24 mouse cellular contexts compared by ENCODE assay signal in the genomic region with DNA sequence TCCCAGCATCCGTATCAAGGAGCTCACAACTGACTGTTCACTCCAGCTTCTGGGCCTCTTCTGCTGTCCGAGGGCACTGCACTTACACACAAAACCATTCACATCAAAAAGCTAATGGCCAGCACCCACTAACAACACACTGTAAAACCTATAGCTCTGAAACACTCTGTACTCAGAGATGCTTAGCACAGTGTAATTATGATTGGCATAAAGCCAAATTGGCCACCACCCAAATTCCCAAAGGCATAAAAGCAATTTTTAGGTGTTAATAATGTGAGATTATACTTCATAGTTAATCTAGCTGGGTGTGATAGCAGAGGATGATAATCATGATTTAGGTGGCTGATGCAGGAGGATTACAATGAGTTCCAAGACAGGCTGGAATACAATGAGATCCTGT. TPM values are rescaled to one million over a fixed set of nuclear protein-coding genes. Genes with fewer than 3 reads are reported as not detected.
DNase-seq lines count a peak whose midpoint lies in the region; ATAC-seq lines count a peak whose summit lies in the region.
"Had no signal": no experiment of that assay in that cellular context is flagged by ENCODE, and none has a peak within 500 bp of the region (broad histone marks: within the 10 kb centered on the region; RNA-seq: fewer than 3 reads in every experiment).

No protein-coding gene starts in this region.

- peaks cover 8% of the 10 kb centered on the region; the same call in 1 of the 2 replicates for H3K36me3 ChIP-seq in embryonic facial prominence, embryonic 14.5 days (ENCODE audit: control insufficient read depth, insufficient read depth, low read length)
- H3K36me3 ChIP-seq in embryonic facial prominence, embryonic 10.5 days (replicated peaks), result peaks cover 20% of the 10 kb centered on the region
- no peaks in the 10 kb centered on the region; the same call in 1 of the 2 replicates for H3K36me3 ChIP-seq in hindbrain, embryonic 14.5 days (replicated peaks; ENCODE audit: control insufficient read depth, insufficient read depth)
- no peaks in the 10 kb centered on the region for H3K36me3 ChIP-seq in hindbrain, embryonic 16.5 days (ENCODE audit: control insufficient read depth, insufficient read depth, low read length)
- H3K36me3 ChIP-seq in forebrain, embryonic 16.5 days (ENCODE audit: control insufficient read depth, insufficient read depth), result no peaks in the 10 kb centered on the region
- H3K36me3 ChIP-seq in liver, embryonic 12.5 days, result peaks cover 5% of the 10 kb centered on the region; the same call in 1 of the 2 replicates
- H3K36me3 ChIP-seq: lung, embryonic 15.5 days had no signal

- peaks cover 14% of the 10 kb centered on the region for H3K4me1 ChIP-seq in embryonic facial prominence, embryonic 14.5 days (ENCODE audit: control insufficient read depth, insufficient read depth, low read length)
- peaks cover 21% of the 10 kb centered on the region; the same call in 1 of the 2 replicates for H3K4me1 ChIP-seq in embryonic facial prominence, embryonic 10.5 days
- peaks cover 40% of the 10 kb centered on the region for H3K4me1 ChIP-seq in hindbrain, embryonic 14.5 days (replicated peaks; ENCODE audit: control insufficient read depth, insufficient read depth, low read length)
- H3K4me1 ChIP-seq in hindbrain, embryonic 16.5 days (ENCODE audit: control insufficient read depth, insufficient read depth, low read depth, low read length), result peaks cover 22% of the 10 kb centered on the region
- peaks cover 44% of the 10 kb centered on the region for H3K4me1 ChIP-seq in forebrain, embryonic 16.5 days (replicated peaks; ENCODE audit: control insufficient read depth, insufficient read depth, low read length)
- peaks cover 4% of the 10 kb centered on the region; the same call in 1 of the 2 replicates for H3K4me1 ChIP-seq in liver, embryonic 12.5 days

- WGBS in embryonic facial prominence, embryonic 14.5 days, result 69% methylated on average over 2 of the region's 2 CpGs
- 90% methylated on average over 2 of the region's 2 CpGs for WGBS in embryonic facial prominence, embryonic 10.5 days
- WGBS in hindbrain, embryonic 14.5 days, result 86% methylated on average over 2 of the region's 2 CpGs
- WGBS in hindbrain, embryonic 16.5 days, result 66% methylated on average over 2 of the region's 2 CpGs
- 20% methylated on average over 2 of the region's 2 CpGs for WGBS in forebrain, embryonic 16.5 days
- WGBS in liver, embryonic 12.5 days (ENCODE audit: insufficient replicate concordance), result 82% methylated on average over 2 of the region's 2 CpGs

- H3K27me3 ChIP-seq in embryonic facial prominence, embryonic 14.5 days (replicated peaks; ENCODE audit: control insufficient read depth, insufficient read depth, low read length), result no peaks in the 10 kb centered on the region
- H3K27me3 ChIP-seq in embryonic facial prominence, embryonic 10.5 days (replicated peaks; ENCODE audit: low read depth, poor library complexity, severe bottlenecking), result no peaks in the 10 kb centered on the region
- no peaks in the 10 kb centered on the region for H3K27me3 ChIP-seq in hindbrain, embryonic 14.5 days (ENCODE audit: control insufficient read depth, insufficient read depth, low read length)
- no peaks in the 10 kb centered on the region for H3K27me3 ChIP-seq in hindbrain, embryonic 16.5 days (replicated peaks; ENCODE audit: control insufficient read depth, insufficient read depth, low read length)
- no peaks in the 10 kb centered on the region for H3K27me3 ChIP-seq in forebrain, embryonic 16.5 days (replicated peaks; ENCODE audit: control insufficient read depth, insufficient read depth, low read length)
- H3K27me3 ChIP-seq in liver, embryonic 12.5 days (replicated peaks), result no peaks in the 10 kb centered on the region
- H3K27me3 ChIP-seq: embryonic facial prominence, embryonic 13.5 days; lung, embryonic 15.5 days had no signal

- H3K4me3 ChIP-seq in embryonic facial prominence, embryonic 14.5 days (ENCODE audit: low read depth, low read length), result no peak overlapping the region
- H3K4me3 ChIP-seq in embryonic facial prominence, embryonic 10.5 days, result no peak overlapping the region
- H3K4me3 ChIP-seq in hindbrain, embryonic 14.5 days (replicated peaks; ENCODE audit: low read length), result no peak overlapping the region
- H3K4me3 ChIP-seq in hindbrain, embryonic 16.5 days (ENCODE audit: low read length), result no peak overlapping the region
- no peak overlapping the region for H3K4me3 ChIP-seq in forebrain, embryonic 16.5 days (replicated peaks; ENCODE audit: low read length)
- H3K4me3 ChIP-seq in liver, embryonic 12.5 days, result no peak overlapping the region
- H3K4me3 ChIP-seq: embryonic facial prominence, embryonic 13.5 days; lung, embryonic 15.5 days had no signal

- no peaks in the 10 kb centered on the region for H3K9me3 ChIP-seq in embryonic facial prominence, embryonic 14.5 days (ENCODE audit: control insufficient read depth, low read length)
- no peaks in the 10 kb centered on the region for H3K9me3 ChIP-seq in embryonic facial prominence, embryonic 10.5 days
- H3K9me3 ChIP-seq in hindbrain, embryonic 14.5 days (ENCODE audit: control insufficient read depth, low read length), result no peaks in the 10 kb centered on the region
- H3K9me3 ChIP-seq in hindbrain, embryonic 16.5 days (ENCODE audit: control insufficient read depth, low read length), result no peaks in the 10 kb centered on the region
- H3K9me3 ChIP-seq in forebrain, embryonic 16.5 days (ENCODE audit: control insufficient read depth, low read length), result no peaks in the 10 kb centered on the region
- no peaks in the 10 kb centered on the region for H3K9me3 ChIP-seq in liver, embryonic 12.5 days (replicated peaks)
- H3K9me3 ChIP-seq: embryonic facial prominence, embryonic 13.5 days; lung, embryonic 15.5 days had no signal

- H3K9ac ChIP-seq in embryonic facial prominence, embryonic 14.5 days (ENCODE audit: low read depth, low read length), result no peak overlapping the region
- no peak overlapping the region for H3K9ac ChIP-seq in hindbrain, embryonic 14.5 days
- H3K9ac ChIP-seq in hindbrain, embryonic 16.5 days (ENCODE audit: low read depth, low read length), result no peak overlapping the region
- no peak overlapping the region for H3K9ac ChIP-seq in forebrain, embryonic 16.5 days (replicated peaks; ENCODE audit: low read depth, low read length)
- H3K9ac ChIP-seq in liver, embryonic 12.5 days, result no peak overlapping the region
- H3K9ac ChIP-seq: embryonic facial prominence, embryonic 13.5 days; liver, embryonic 14.5 days; lung, embryonic 15.5 days had no signal

- no peak overlapping the region for H3K4me2 ChIP-seq in embryonic facial prominence, embryonic 14.5 days (ENCODE audit: low read depth, low read length)
- no peak overlapping the region for H3K4me2 ChIP-seq in hindbrain, embryonic 14.5 days (replicated peaks)
- no peak overlapping the region for H3K4me2 ChIP-seq in hindbrain, embryonic 16.5 days (ENCODE audit: low read length)
- H3K4me2 ChIP-seq in forebrain, embryonic 16.5 days (ENCODE audit: low read length), result no peak overlapping the region
- no peak overlapping the region for H3K4me2 ChIP-seq in liver, embryonic 12.5 days
- H3K4me2 ChIP-seq: embryonic facial prominence, embryonic 13.5 days; lung, embryonic 15.5 days had no signal

- no peak overlapping the region for H3K27ac ChIP-seq in embryonic facial prominence, embryonic 14.5 days (replicated peaks; ENCODE audit: low read depth, low read length)
- H3K27ac ChIP-seq in embryonic facial prominence, embryonic 10.5 days (replicated peaks), result no peak overlapping the region
- no peak overlapping the region for H3K27ac ChIP-seq in hindbrain, embryonic 14.5 days
- H3K27ac ChIP-seq in hindbrain, embryonic 16.5 days (ENCODE audit: low read depth, low read length), result no peak overlapping the region
- H3K27ac ChIP-seq in forebrain, embryonic 16.5 days (ENCODE audit: low read length), result no peak overlapping the region
- no peak overlapping the region for H3K27ac ChIP-seq in liver, embryonic 12.5 days
- H3K27ac ChIP-seq: embryonic facial prominence, embryonic 13.5 days; hindbrain, postnatal 0 days; liver, embryonic 14.5 days; lung, embryonic 15.5 days had no signal

- peak; percentile 47 for DNase-seq in embryonic facial prominence, embryonic 14.5 days (ENCODE audit: low spot score)
- DNase-seq in embryonic facial prominence, embryonic 10.5 days (ENCODE audit: low spot score), result no peak
- peak; percentile 42 for DNase-seq in hindbrain, embryonic 14.5 days (ENCODE audit: low spot score)
- DNase-seq in right cerebral cortex, postnatal 10 days (ENCODE audit: low spot score in 2 of 2), result peak; percentile 31 to 49
- no peak for DNase-seq in right cerebral cortex, adult 18-20 months
- DNase-seq: adrenal gland, adult 2 months; cerebellum, adult 11-12 months; gastrocnemius, postnatal 10 days; heart, adult 18-20 months; kidney, adult 9 months; kidney, postnatal 25 days; lung, postnatal 36 days; right cerebral cortex, postnatal 25 days; thymus, adult 18-20 months; thymus, postnatal 4 days had no signal

- ATAC-seq in embryonic facial prominence, embryonic 14.5 days (ENCODE audit: low read depth), result peak; percentile 51; the same call in 1 of the 2 replicates
- ATAC-seq in hindbrain, embryonic 14.5 days (ENCODE audit: low FRiP score), result no peak
- no peak for ATAC-seq in hindbrain, embryonic 16.5 days
- peak; percentile 37; the same call in 1 of the 2 replicates for ATAC-seq in forebrain, embryonic 16.5 days
- no peak for ATAC-seq in liver, embryonic 12.5 days
- ATAC-seq: hindbrain, postnatal 0 days; intestine, embryonic 16.5 days; midbrain, embryonic 16.5 days had no signal

RNA-seq across cellular contexts. Expression of a gene that starts 58.3 kb away (rescaled TPM):
- 55.6 and 59.3 TPM in 2 replicates for polyA plus RNA-seq in embryonic facial prominence, embryonic 14.5 days (2014; fragmentation: Nextera tagmentation; extraction: Ambion mirVana)
- polyA plus RNA-seq in embryonic facial prominence, embryonic 10.5 days (2016; fragmentation: Nextera tagmentation; extraction: Ambion mirVana), result 85.8 and 86.3 TPM in 2 replicates
- 129 and 132 TPM in 2 replicates for polyA plus RNA-seq in hindbrain, embryonic 14.5 days (2014; fragmentation: Nextera tagmentation; extraction: Ambion mirVana)
- polyA plus RNA-seq in hindbrain, embryonic 16.5 days (2015; fragmentation: Nextera tagmentation; extraction: Ambion mirVana), result 128 and 133 TPM in 2 replicates
- polyA plus RNA-seq in forebrain, embryonic 16.5 days (2015; fragmentation: Nextera tagmentation; extraction: Ambion mirVana), result 95.1 and 118 TPM in 2 replicates
- 35.0 and 36.1 TPM in 2 replicates for polyA plus RNA-seq in liver, embryonic 12.5 days (2016; fragmentation: Nextera tagmentation; extraction: Ambion mirVana)

Comparison
In these comparisons a context has a peak if more than half of its experiments do, and no peak if none do; other contexts are left out.
1. DNase-seq: peak in embryonic facial prominence, embryonic 14.5 days (single experiment), hindbrain, embryonic 14.5 days (single experiment) and right cerebral cortex, postnatal 10 days (2 of 2); none in embryonic facial prominence, embryonic 10.5 days (single experiment) and right cerebral cortex, adult 18-20 months (single experiment).
2. ATAC-seq: peak in embryonic facial prominence, embryonic 14.5 days (single experiment) and forebrain, embryonic 16.5 days (single experiment); none in hindbrain, embryonic 14.5 days (single experiment), hindbrain, embryonic 16.5 days (single experiment) and liver, embryonic 12.5 days (single experiment).